25 mouse cellular contexts compared by ENCODE assay signal in the genomic region with DNA sequence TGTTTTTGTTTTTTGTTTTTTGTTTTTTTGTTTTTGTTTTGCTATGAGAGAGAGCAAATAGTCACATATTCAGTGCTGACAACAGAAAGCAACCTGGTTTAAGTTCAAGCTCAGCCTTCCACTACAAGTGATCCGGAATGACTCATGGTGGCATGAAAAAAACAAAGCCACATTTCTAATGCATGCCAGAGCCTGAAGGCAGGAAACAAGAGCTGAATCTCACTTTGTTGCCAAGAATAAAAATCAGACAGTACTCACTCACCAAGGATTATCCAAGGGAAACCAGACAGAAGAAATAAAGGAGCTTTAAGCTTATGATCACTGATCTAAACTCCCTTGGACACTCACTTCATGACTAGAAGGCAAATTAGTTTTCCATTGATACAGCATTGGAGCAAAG.
DNase-seq lines count a peak whose midpoint lies in the region; ATAC-seq and TF ChIP-seq lines count a peak whose summit lies in the region.
"Had no signal": no experiment of that assay in that cellular context is flagged by ENCODE, and none has a peak within 500 bp of the region (broad histone marks: within the 10 kb centered on the region; RNA-seq: fewer than 3 reads in every experiment).

No protein-coding gene starts in this region.

- H3K9me3 ChIP-seq in midbrain, embryonic 15.5 days, result no peaks in the 10 kb centered on the region
- H3K9me3 ChIP-seq in lung, postnatal 0 days (ENCODE audit: low read length), result no peaks in the 10 kb centered on the region
- H3K9me3 ChIP-seq: embryonic facial prominence, embryonic 12.5 days; forebrain, embryonic 15.5 days; limb, embryonic 15.5 days; megakaryocyte, embryonic 14.5 days; neural tube, embryonic 12.5 days had no signal

- peak; percentile 11 for DNase-seq in heart, adult 11 months
- DNase-seq in heart, adult 8-10 months (ENCODE audit: low spot score), result no peak
- peak; percentile 82 for DNase-seq in 3T3-L1 (ENCODE audit: low read depth, low spot score)
- peak; percentile 37 for DNase-seq in adipocyte (ENCODE audit: low spot score)
- no peak for DNase-seq in lung, postnatal 0 days (ENCODE audit: low spot score)
- DNase-seq in kidney, postnatal 4 days, result no peak
- DNase-seq in cerebellum, adult 9-10 months, result no peak
- DNase-seq: adrenal gland, postnatal 10 days; cerebellum, postnatal 14 days; gastrocnemius, postnatal 14 days; heart, postnatal 4 days; kidney, adult 2 months; left cerebral cortex, postnatal 4 days; lung, embryonic 14.5 days; lung, postnatal 36 days; thymus, postnatal 25 days had no signal

- H3K4me3 ChIP-seq in midbrain, embryonic 15.5 days, result no peak overlapping the region
- no peak overlapping the region for H3K4me3 ChIP-seq in lung, postnatal 0 days (ENCODE audit: low read depth, low read length)
- H3K4me3 ChIP-seq: embryonic facial prominence, embryonic 12.5 days; forebrain, embryonic 15.5 days; limb, embryonic 15.5 days; megakaryocyte, embryonic 14.5 days; neural tube, embryonic 12.5 days had no signal

- 56% methylated on average over 1 of the region's 1 CpGs for WGBS in midbrain, embryonic 15.5 days
- 56% methylated on average over 1 of the region's 1 CpGs for WGBS in lung, postnatal 0 days

- no peak for TF ChIP-seq CTCF in lung, postnatal 0 days (IDR thresholded peaks at IDR 0.05)

- no peak overlapping the region for H3K4me2 ChIP-seq in midbrain, embryonic 15.5 days
- H3K4me2 ChIP-seq in lung, postnatal 0 days (replicated peaks; ENCODE audit: low read depth, low read length), result no peak overlapping the region
- H3K4me2 ChIP-seq: embryonic facial prominence, embryonic 12.5 days; forebrain, embryonic 15.5 days; hindbrain, embryonic 14.5 days; limb, embryonic 15.5 days; lung, embryonic 14.5 days; neural tube, embryonic 12.5 days had no signal

- no peaks in the 10 kb centered on the region for H3K36me3 ChIP-seq in midbrain, embryonic 15.5 days (replicated peaks)
- H3K36me3 ChIP-seq in lung, postnatal 0 days (ENCODE audit: insufficient read depth, low read length), result no peaks in the 10 kb centered on the region
- H3K36me3 ChIP-seq: embryonic facial prominence, embryonic 12.5 days; forebrain, embryonic 15.5 days; limb, embryonic 15.5 days; neural tube, embryonic 12.5 days had no signal

- peaks cover 2% of the 10 kb centered on the region; the same call in 1 of the 2 replicates for H3K4me1 ChIP-seq in midbrain, embryonic 15.5 days
- H3K4me1 ChIP-seq in lung, postnatal 0 days (ENCODE audit: insufficient read depth, low read depth, low read length), result no peaks in the 10 kb centered on the region
- H3K4me1 ChIP-seq: embryonic facial prominence, embryonic 12.5 days; forebrain, embryonic 15.5 days; limb, embryonic 15.5 days; megakaryocyte, embryonic 14.5 days; neural tube, embryonic 12.5 days had no signal

- no peak overlapping the region for H3K9ac ChIP-seq in midbrain, embryonic 15.5 days
- H3K9ac ChIP-seq in lung, postnatal 0 days (replicated peaks; ENCODE audit: low read depth), result no peak overlapping the region
- H3K9ac ChIP-seq: embryonic facial prominence, embryonic 12.5 days; forebrain, embryonic 15.5 days; hindbrain, embryonic 14.5 days; limb, embryonic 15.5 days; liver, embryonic 14.5 days; lung, embryonic 14.5 days; neural tube, embryonic 12.5 days had no signal

- H3K27me3 ChIP-seq in midbrain, embryonic 15.5 days (replicated peaks), result no peaks in the 10 kb centered on the region
- H3K27me3 ChIP-seq in lung, postnatal 0 days (replicated peaks; ENCODE audit: insufficient read depth, low read length), result no peaks in the 10 kb centered on the region
- H3K27me3 ChIP-seq: embryonic facial prominence, embryonic 12.5 days; forebrain, embryonic 15.5 days; limb, embryonic 15.5 days; megakaryocyte, embryonic 14.5 days; neural tube, embryonic 12.5 days had no signal

- no peak for TF ChIP-seq EP300 in lung, postnatal 0 days (IDR thresholded peaks at IDR 0.05)

- peak; percentile 42; the same call in 1 of the 2 replicates for ATAC-seq in midbrain, embryonic 15.5 days (replicated peaks)
- ATAC-seq in lung, postnatal 0 days, result no peak
- ATAC-seq: forebrain, embryonic 15.5 days had no signal

- no peak overlapping the region for H3K27ac ChIP-seq in midbrain, embryonic 15.5 days
- H3K27ac ChIP-seq in lung, postnatal 0 days (ENCODE audit: low read length), result no peak overlapping the region
- H3K27ac ChIP-seq: embryonic facial prominence, embryonic 12.5 days; forebrain, embryonic 15.5 days; hindbrain, embryonic 14.5 days; kidney, postnatal 0 days; limb, embryonic 15.5 days; liver, embryonic 14.5 days; neural tube, embryonic 12.5 days had no signal

Comparison
In these comparisons a context has a peak if more than half of its experiments do, and no peak if none do; other contexts are left out.
1. DNase-seq: peak in heart, adult 11 months (single experiment), 3T3-L1 (single experiment) and adipocyte (single experiment); none in heart, adult 8-10 months (single experiment), lung, postnatal 0 days (single experiment), kidney, postnatal 4 days (0 of 2) and cerebellum, adult 9-10 months (single experiment).